Mouse (Mus musculus): ENCODE results near the gene Nab1. TPM values are rescaled to one million over a fixed set of nuclear protein-coding genes. Genes with fewer than 3 reads are reported as not detected.

Nab1 gene
- polyA plus RNA-seq, 1 experiment = 15.8 TPM

- H3K4me3 ChIP-seq (ENCODE audit: insufficient read depth, low read length) = no peak overlapping the region
- no peaks in the 10 kb centered on the region for H3K4me1 ChIP-seq (ENCODE audit: control insufficient read depth, insufficient read depth, low read length)
- no peak overlapping the region for H3K27ac ChIP-seq (ENCODE audit: insufficient read depth, low read length)
- TF ChIP-seq POLR2A (IDR thresholded peaks at IDR 0.05; ENCODE audit: extremely low read depth, insufficient read depth, low read length) (no peak), CTCF (IDR thresholded peaks at IDR 0.05; ENCODE audit: extremely low read depth, insufficient read depth, low read length) (no peak)
Observed at GRCm38 (mm10) chr1:52423057-52423456, 77.4 kb downstream of the Nab1 start.

DNA sequence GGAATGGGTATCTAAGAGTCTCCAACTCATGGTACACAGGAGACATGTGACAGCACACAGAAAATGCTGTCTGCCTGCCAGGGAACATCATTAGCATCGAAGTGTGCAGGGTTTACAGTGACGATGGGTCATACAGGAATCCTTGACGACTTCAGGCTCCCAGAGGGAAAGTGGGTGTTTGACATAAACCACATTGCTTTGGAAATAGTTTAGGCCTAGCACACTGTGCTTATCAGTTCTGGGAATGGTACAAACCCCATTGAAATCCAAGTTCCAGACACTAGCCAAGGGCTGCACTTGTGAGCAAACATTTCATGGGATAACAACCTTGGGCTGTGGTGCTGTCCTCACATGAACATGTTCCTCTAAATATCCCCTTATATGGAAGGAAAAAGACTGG, 78.3 kb downstream of the Nab1 start:
- TF ChIP-seq POLR2A (IDR thresholded peaks at IDR 0.05; ENCODE audit: extremely low read depth, insufficient read depth, low read length) (no peak), CTCF (IDR thresholded peaks at IDR 0.05; ENCODE audit: extremely low read depth, insufficient read depth, low read length) (no peak)
- Histone ChIP-seq H3K4me1 (ENCODE audit: control insufficient read depth, insufficient read depth, low read length) (no peaks in the 10 kb centered on the region), H3K27ac (ENCODE audit: insufficient read depth, low read length) (no peak overlapping the region), H3K4me3 (ENCODE audit: insufficient read depth, low read length) (no peak overlapping the region)

- Histone ChIP-seq H3K4me1 (ENCODE audit: control insufficient read depth, insufficient read depth, low read length) (no peaks in the 10 kb centered on the region), H3K27ac (ENCODE audit: insufficient read depth, low read length) (no peak overlapping the region), H3K4me3 (ENCODE audit: insufficient read depth, low read length) (no peak overlapping the region)
- TF ChIP-seq POLR2A (IDR thresholded peaks at IDR 0.05; ENCODE audit: extremely low read depth, insufficient read depth, low read length) = no peak
Observed at GRCm38 (mm10) chr1:52421623-52422022, 78.9 kb downstream of the Nab1 start.

DNA sequence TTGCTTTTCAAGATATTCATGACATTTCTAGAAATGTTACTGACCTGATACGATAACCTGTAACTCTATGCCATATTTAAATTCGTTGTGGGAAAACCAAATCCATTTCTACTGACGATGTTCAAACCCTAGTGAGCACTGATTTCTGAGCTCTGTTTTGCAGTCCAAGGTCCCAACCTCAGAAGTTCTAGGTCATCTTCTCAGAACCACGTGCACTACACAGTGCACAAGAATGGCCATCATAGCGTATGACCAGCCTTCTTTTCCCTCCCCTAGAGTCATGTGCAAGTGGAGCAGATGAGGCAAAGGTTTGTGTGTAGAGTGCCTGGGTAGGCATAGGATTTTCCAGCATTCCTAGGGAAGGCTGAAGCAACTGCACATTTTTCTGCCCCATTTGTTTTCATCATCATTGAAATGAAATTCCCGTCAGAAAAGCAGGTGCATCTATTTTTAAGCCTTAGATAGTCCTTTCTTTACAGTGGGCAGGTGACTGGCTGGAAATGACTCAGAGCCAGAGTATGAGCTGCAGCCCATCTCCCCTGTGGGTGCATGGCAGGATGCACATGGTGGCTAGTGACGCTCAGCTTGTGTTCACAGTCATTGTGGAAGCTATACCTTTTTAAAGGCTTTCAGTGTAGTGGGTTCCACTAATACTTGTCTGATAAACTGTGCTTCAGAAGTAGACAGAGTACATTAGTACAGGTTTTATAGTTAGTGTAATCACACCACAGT, 81.2 kb downstream of the Nab1 start:
- H3K27ac ChIP-seq (ENCODE audit: insufficient read depth, low read length) = no peak overlapping the region
- H3K4me1 ChIP-seq (ENCODE audit: control insufficient read depth, insufficient read depth, low read length) = no peaks in the 10 kb centered on the region
- no peak for TF ChIP-seq POLR2A (IDR thresholded peaks at IDR 0.05; ENCODE audit: extremely low read depth, insufficient read depth, low read length)
- TF ChIP-seq CTCF (IDR thresholded peaks at IDR 0.05; ENCODE audit: extremely low read depth, insufficient read depth, low read length) = no peak
- H3K4me3 ChIP-seq (ENCODE audit: insufficient read depth, low read length) = no peak overlapping the region

Other genes with a start within 250 kb of the Nab1 start
- gene Nemp2, start 130.0 kb upstream of the Nab1 start, polyA plus RNA-seq (2012; rRNA removed) = 10.4 and 11.1 TPM in 2 replicates
- 45.8 and 47.1 TPM in 2 replicates for gene Mfsd6, start 226.8 kb upstream of the Nab1 start, polyA plus RNA-seq (2012; rRNA removed)

Data from cortical plate, adult 2 months (tissue).